In genomic region chr14:61301323-61301722, GRCm38 (mm10) we compare ENCODE assay signal across 23 mouse cellular contexts. TPM values are rescaled to one million over a fixed set of nuclear protein-coding genes. Genes with fewer than 3 reads are reported as not detected.
DNase-seq lines count a peak whose midpoint lies in the region; ATAC-seq lines count a peak whose summit lies in the region.
"Had no signal": no experiment of that assay in that cellular context is flagged by ENCODE, and none has a peak within 500 bp of the region (broad histone marks: within the 10 kb centered on the region; RNA-seq: fewer than 3 reads in every experiment).

No protein-coding gene starts in this region.

- peak; percentile 67 for ATAC-seq in megakaryocyte, adult 5-6 weeks (ENCODE audit: poor library complexity, severe bottlenecking)
- ATAC-seq: activated CD4-positive, CD25-positive, alpha-beta regulatory T cell, adult 4 months; forebrain, embryonic 13.5 days; forebrain, embryonic 16.5 days had no signal

- peak; percentile 29 for DNase-seq in A20 (ENCODE audit: low read depth, low spot score)
- DNase-seq in MEL-GATA-1-ER (ENCODE audit: extremely low read depth, low read depth) = peak; percentile 58
- DNase-seq in thymus, postnatal 14 days = no peak
- DNase-seq in spleen, postnatal 14 days (ENCODE audit: low spot score in 2 of 2) = no peak
- no peak for DNase-seq in layer of hippocampus, postnatal 36 days
- DNase-seq: adrenal gland, adult 8-10 months; adrenal gland, postnatal 25 days; B cell, adult 2 months; cerebellum, adult 11-12 months; cerebellum, adult 8-10 months; cerebellum, postnatal 10 days; cerebellum, postnatal 36 days; gastrocnemius, postnatal 10 days; gastrocnemius, postnatal 36 days; heart, adult 18-20 months; heart, postnatal 14 days; heart, postnatal 4 days had no signal

RNA-seq across cellular contexts. Expression of gene Arl11, which starts 8.2 kb away (rescaled TPM):
- total RNA-seq in megakaryocyte, adult 5-6 weeks (2015) = 55.5 and 62.1 TPM in 2 replicates
- 24.3 and 30.7 TPM in 2 replicates for total RNA-seq in megakaryocyte, adult 5-6 weeks (2017)
- under 1 TPM; 0.22 to 0.68 TPM for total RNA-seq in layer of hippocampus, postnatal 36 days (2021)
- total RNA-seq: G1E had no signal

RNA-seq across cellular contexts. Expression of gene Sgcg, which starts 43.0 kb away (rescaled TPM):
- not detected in 2 replicates for total RNA-seq in megakaryocyte, adult 5-6 weeks (2015)
- not detected in 2 replicates for total RNA-seq in megakaryocyte, adult 5-6 weeks (2017)
- total RNA-seq in layer of hippocampus, postnatal 36 days (2021) = not detected
- total RNA-seq: CH12.LX had no signal

RNA-seq across cellular contexts. Expression of gene Ebpl, which starts 58.9 kb away (rescaled TPM):
- 2.1 and 2.2 TPM in 2 replicates for total RNA-seq in megakaryocyte, adult 5-6 weeks (2015)
- 0.98 and 1.2 TPM in 2 replicates for total RNA-seq in megakaryocyte, adult 5-6 weeks (2017)
- total RNA-seq in layer of hippocampus, postnatal 36 days (2021) = 1 to 10 TPM; 5.3 to 6.3 TPM

Comparison
In these comparisons a context has a peak if more than half of its experiments do, and no peak if none do; other contexts are left out.
1. DNase-seq: peak in A20 (single experiment) and MEL-GATA-1-ER (single experiment); none in thymus, postnatal 14 days (single experiment), spleen, postnatal 14 days (0 of 2) and layer of hippocampus, postnatal 36 days (0 of 2).
2. RNA of gene Arl11, which starts 8.2 kb away (total RNA-seq): 24.3 to 62.1 TPM in megakaryocyte, adult 5-6 weeks; 0.22 to 0.68 TPM in layer of hippocampus, postnatal 36 days; every median in the first group is over 10 times any median in the second.